Mouse (Mus musculus): Measurements from ENCODE around the gene Ppp2r3d.

DNA sequence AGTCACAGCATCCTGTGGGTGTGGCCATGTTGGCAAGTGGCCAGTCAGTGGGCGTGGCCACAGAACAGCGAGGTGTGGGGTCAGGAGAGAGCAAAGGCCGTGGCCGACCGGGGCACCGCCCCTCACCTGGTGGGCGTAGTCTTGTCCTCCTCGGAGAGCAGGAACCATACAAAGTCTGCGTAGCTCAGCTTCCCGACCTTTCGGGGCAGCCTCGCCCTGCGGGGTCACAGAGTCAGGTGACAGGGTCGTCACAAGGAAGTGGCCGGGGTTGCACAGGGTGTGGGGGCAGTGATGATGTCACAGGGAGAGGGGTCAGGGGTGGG, 34.2 kb downstream of the Ppp2r3d start:
- TF ChIP-seq CTCF (IDR thresholded peaks at IDR 0.05; ENCODE audit: borderline replicate concordance, extremely low read depth, insufficient read depth, insufficient read length): no peak
- no peak for TF ChIP-seq POLR2A (IDR thresholded peaks at IDR 0.05; ENCODE audit: borderline replicate concordance, extremely low read depth, insufficient read depth, insufficient read length, poor library complexity, severe bottlenecking)
